Mouse (Mus musculus) urinary bladder, postnatal 0 days (tissue): ENCODE measurements around the gene Psmd14. TPM values are rescaled to one million over a fixed set of nuclear protein-coding genes. Genes with fewer than 3 reads are reported as not detected.

Experiments
- microRNA-seq: library from miRNA; unstranded; fragments of <30 nt; microRNA quantifications from one replicate; pipeline ENCODE4, GENCODE M21; 2016
- polyA plus RNA-seq: library from polyadenylated mRNA; unstranded; fragments of >200 nt; fragmentation: Nextera tagmentation; extraction: Ambion mirVana; gene quantifications from 2 replicates; pipeline ENCODE4 v1.2.1, GENCODE M21; 2015

Psmd14 gene
- polyA plus RNA-seq: 115 and 124 TPM in 2 replicates

DNA sequence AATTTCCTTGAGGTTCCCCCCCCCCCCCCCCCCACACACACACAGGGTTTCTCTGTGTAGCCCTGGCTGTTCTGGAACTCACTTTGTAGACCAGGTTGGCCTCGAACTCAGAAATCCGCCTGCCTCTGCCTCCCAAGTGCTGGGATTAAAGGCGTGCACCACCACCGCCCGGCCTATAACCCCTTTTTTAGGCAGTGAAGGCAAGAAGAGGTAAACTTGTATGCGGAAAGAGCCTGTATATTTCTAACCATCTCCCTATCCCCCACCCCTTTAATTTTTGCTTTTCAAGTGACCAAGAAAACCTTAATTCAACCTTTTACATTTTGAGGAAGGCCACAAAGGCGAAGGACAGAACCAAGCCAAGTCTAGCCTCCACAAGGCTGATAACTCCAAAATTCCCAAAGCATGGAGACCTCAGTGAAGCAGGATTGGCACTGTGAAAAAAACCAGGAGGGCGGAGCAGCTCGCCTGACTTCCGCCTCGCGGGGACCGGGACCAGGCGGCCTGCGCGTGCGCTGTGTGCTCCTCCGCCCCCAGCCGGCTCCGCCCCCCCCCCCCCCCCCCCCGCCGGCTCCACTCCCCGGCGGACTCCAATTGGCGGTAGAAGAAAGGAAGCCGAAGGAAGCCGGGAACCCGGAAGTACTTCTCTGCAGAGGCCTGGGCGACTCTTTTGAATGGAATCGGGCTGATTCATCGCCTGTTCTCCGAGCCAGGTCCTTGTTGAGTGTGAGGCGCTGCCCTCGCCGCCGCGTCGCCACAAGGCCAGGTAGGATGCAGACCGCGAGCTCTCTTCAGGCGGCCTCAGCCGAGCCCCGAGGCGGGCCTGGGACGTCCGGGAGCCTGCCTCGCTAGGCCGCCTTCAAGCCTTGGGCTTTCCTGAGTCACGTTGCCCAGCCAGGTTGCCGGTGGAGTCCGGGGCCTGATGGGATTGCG is at the start of gene Psmd14:
Gene Psmd14 (plus strand): TSS at position 587 of the 933 bp plus-strand sequence.

DNA sequence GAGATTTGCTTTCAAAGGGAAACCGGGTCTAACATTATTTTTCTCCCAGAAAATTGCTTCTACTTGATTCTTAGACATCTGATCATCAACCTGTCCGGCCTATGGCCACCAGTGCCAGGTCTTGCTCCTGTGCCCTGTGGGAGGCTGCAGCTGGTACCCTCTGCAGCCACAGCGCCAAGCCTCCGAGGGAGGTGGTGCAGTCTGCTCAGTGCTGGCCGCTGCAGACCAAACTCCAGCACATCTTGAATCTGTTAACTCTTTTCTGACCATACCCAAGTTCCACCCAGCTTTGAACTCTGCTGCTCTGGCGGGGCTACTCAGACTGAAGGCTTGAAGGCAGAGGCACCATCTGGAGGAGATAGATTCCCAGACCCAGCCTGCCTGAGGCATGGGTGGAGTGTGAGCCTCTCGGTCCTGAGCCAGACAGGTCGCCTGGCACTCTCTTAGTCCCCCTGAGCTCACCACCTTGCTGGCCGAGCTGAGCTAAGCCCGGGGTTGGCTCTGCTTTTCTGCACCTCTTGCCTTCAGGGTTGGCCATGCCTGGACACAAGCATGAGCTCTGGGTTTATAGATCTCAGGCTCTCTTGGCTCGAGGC is 91.3 kb downstream of the Psmd14 start, which contains the start of gene Tbr1:
Gene Tbr1 (plus strand): TSS at position 275 of the 596 bp plus-strand sequence.

Small RNA genes within 50 kb of the gene (microRNA-seq; reads per million reads assigned to microRNA genes)
- gene Gm22403: not detected

Other genes with a start within 250 kb of the Psmd14 start
- 21.7 and 26.7 TPM in 2 replicates for gene Tank, start 133.1 kb upstream of the Psmd14 start, polyA plus RNA-seq
- 0.05 TPM in 1 of 2 replicates, not detected in the other for gene Tbr1, start 91.2 kb downstream of the Psmd14 start, polyA plus RNA-seq